10 mouse cellular contexts compared by ENCODE assay signal in genomic region chr11:114251614-114252013, GRCm38 (mm10).
A peak's percentile ranks its signal among the peaks of the same experiment; 100 is the strongest.
DNase-seq lines count a peak whose midpoint lies in the region; ATAC-seq and TF ChIP-seq lines count a peak whose summit lies in the region.
"Had no signal": no experiment of that assay in that cellular context is flagged by ENCODE, and none has a peak within 500 bp of the region (broad histone marks: within the 10 kb centered on the region; RNA-seq: fewer than 3 reads in every experiment).

No protein-coding gene starts in this region.

- H3K36me3 ChIP-seq in liver, adult 2 months (ENCODE audit: control insufficient read depth, insufficient read depth, low read length) = no peaks in the 10 kb centered on the region
- no peaks in the 10 kb centered on the region for H3K36me3 ChIP-seq in liver, embryonic 12.5 days
- no peaks in the 10 kb centered on the region for H3K36me3 ChIP-seq in midbrain, postnatal 0 days (ENCODE audit: insufficient read depth, low read length)
- H3K36me3 ChIP-seq: embryonic facial prominence, embryonic 12.5 days; midbrain, embryonic 12.5 days had no signal

- no peaks in the 10 kb centered on the region for H3K9me3 ChIP-seq in liver, embryonic 12.5 days (replicated peaks)
- H3K9me3 ChIP-seq in midbrain, postnatal 0 days (ENCODE audit: low read length) = no peaks in the 10 kb centered on the region
- H3K9me3 ChIP-seq: embryonic facial prominence, embryonic 12.5 days; midbrain, embryonic 12.5 days had no signal

- H3K27ac ChIP-seq in liver, adult 2 months (replicated peaks; ENCODE audit: insufficient read depth, low read depth, low read length) = no peak overlapping the region
- H3K27ac ChIP-seq in liver, embryonic 12.5 days = no peak overlapping the region
- H3K27ac ChIP-seq in midbrain, postnatal 0 days (ENCODE audit: low read depth, low read length) = no peak overlapping the region
- H3K27ac ChIP-seq: embryonic facial prominence, embryonic 12.5 days; midbrain, embryonic 12.5 days had no signal

- DNase-seq in adrenal gland, postnatal 14 days = peak; percentile 34
- DNase-seq in adrenal gland, adult 18-20 months (ENCODE audit: low spot score in 2 of 2) = no peak
- DNase-seq in liver, adult 2 months (ENCODE audit: extremely low read depth, low read depth, low spot score) = no peak
- DNase-seq in c-Kit-positive CD71-positive TER-119-negative erythroid progenitor cells, embryonic 14.5 days (ENCODE audit: low read depth) = peak; percentile 11
- peak; percentile 59 for DNase-seq in midbrain, postnatal 0 days (ENCODE audit: low spot score)
- DNase-seq in gastrocnemius, adult 8-10 months (ENCODE audit: low spot score in 2 of 2) = no peak
- no peak for DNase-seq in layer of hippocampus, adult 9-10 months (ENCODE audit: low spot score)

- H3K27me3 ChIP-seq in liver, adult 2 months (ENCODE audit: control insufficient read depth, insufficient read depth, low read length) = no peaks in the 10 kb centered on the region
- peaks cover 20% of the 10 kb centered on the region; the same call in 1 of the 2 replicates for H3K27me3 ChIP-seq in liver, embryonic 12.5 days (replicated peaks)
- no peaks in the 10 kb centered on the region; the same call in 1 of the 2 replicates for H3K27me3 ChIP-seq in midbrain, postnatal 0 days (ENCODE audit: insufficient read depth, low read length)
- H3K27me3 ChIP-seq: embryonic facial prominence, embryonic 12.5 days had no signal

- no peaks in the 10 kb centered on the region for H3K4me1 ChIP-seq in liver, adult 2 months (ENCODE audit: control insufficient read depth, insufficient read depth, low read length)
- peaks cover 11% of the 10 kb centered on the region; the same call in 1 of the 2 replicates for H3K4me1 ChIP-seq in liver, embryonic 12.5 days
- no peaks in the 10 kb centered on the region for H3K4me1 ChIP-seq in midbrain, postnatal 0 days (ENCODE audit: insufficient read depth, low read length)

- H3K79me2 ChIP-seq in liver, adult 2 months (ENCODE audit: control insufficient read depth, insufficient read depth, low read length) = no peaks in the 10 kb centered on the region

- peak; percentile 60 for TF ChIP-seq CTCF in liver, adult 2 months (IDR thresholded peaks at IDR 0.05; ENCODE audit: low read depth, low read length)
- TF ChIP-seq CTCF in midbrain, postnatal 0 days (IDR thresholded peaks at IDR 0.05) = peak; percentile 70

- no peak overlapping the region for H3K4me3 ChIP-seq in liver, adult 2 months (ENCODE audit: insufficient read depth, low read depth, low read length)
- H3K4me3 ChIP-seq in liver, embryonic 12.5 days = no peak overlapping the region
- H3K4me3 ChIP-seq in midbrain, postnatal 0 days (ENCODE audit: low read depth, low read length) = no peak overlapping the region
- H3K4me3 ChIP-seq: embryonic facial prominence, embryonic 12.5 days; midbrain, embryonic 12.5 days had no signal

- ATAC-seq in liver, embryonic 12.5 days = no peak
- ATAC-seq in midbrain, postnatal 0 days (ENCODE audit: low FRiP score) = no peak

- 90% methylated on average over 7 of the region's 7 CpGs for WGBS in liver, adult 2 months
- WGBS in liver, embryonic 12.5 days (ENCODE audit: insufficient replicate concordance) = 73% methylated on average over 7 of the region's 7 CpGs
- 45% methylated on average over 7 of the region's 7 CpGs for WGBS in midbrain, postnatal 0 days

- H3K9ac ChIP-seq in liver, adult 2 months (ENCODE audit: low read depth, low read length) = no peak overlapping the region
- H3K9ac ChIP-seq in liver, embryonic 12.5 days = no peak overlapping the region
- no peak overlapping the region for H3K9ac ChIP-seq in midbrain, postnatal 0 days (replicated peaks; ENCODE audit: low read length, poor library complexity, severe bottlenecking)
- H3K9ac ChIP-seq: embryonic facial prominence, embryonic 12.5 days; midbrain, embryonic 12.5 days had no signal

- no peak for TF ChIP-seq POLR2A in liver, adult 2 months (IDR thresholded peaks at IDR 0.05; ENCODE audit: extremely low read depth, insufficient read depth, low read length)

- no peak overlapping the region for H3K4me2 ChIP-seq in liver, embryonic 12.5 days
- H3K4me2 ChIP-seq in midbrain, postnatal 0 days (ENCODE audit: low read depth, low read length, poor library complexity, severe bottlenecking) = no peak overlapping the region
- H3K4me2 ChIP-seq: embryonic facial prominence, embryonic 12.5 days; midbrain, embryonic 12.5 days had no signal

Comparison
In these comparisons a context has a peak if more than half of its experiments do, and no peak if none do; other contexts are left out.
1. DNase-seq: peak in adrenal gland, postnatal 14 days (single experiment), c-Kit-positive CD71-positive TER-119-negative erythroid progenitor cells, embryonic 14.5 days (single experiment) and midbrain, postnatal 0 days (single experiment); none in adrenal gland, adult 18-20 months (0 of 2), liver, adult 2 months (single experiment), gastrocnemius, adult 8-10 months (0 of 2) and layer of hippocampus, adult 9-10 months (single experiment).